Mouse (Mus musculus): ENCODE results near the gene Il1b. TPM values are rescaled to one million over a fixed set of nuclear protein-coding genes. Genes with fewer than 3 reads are reported as not detected.

Il1b gene
- total RNA-seq, 2 experiments from 2014 or later, result 0.25 TPM; not detected in 1

DNA sequence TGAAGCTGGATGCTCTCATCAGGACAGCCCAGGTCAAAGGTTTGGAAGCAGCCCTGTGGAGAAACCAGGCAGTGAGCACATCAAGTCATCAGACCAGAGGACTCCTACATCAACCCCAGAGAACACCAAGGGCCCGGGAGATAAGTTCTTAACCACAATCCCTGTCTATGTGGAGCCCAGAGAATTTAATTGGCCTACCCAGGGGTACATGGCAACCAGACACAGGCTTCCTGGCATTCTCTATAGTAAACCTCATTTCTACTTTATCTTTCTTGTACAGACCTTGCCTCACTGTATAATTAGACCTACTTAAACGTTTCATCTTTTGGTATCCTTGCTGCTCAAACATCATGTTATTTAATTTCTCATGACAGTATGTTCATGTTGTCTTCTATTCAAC is 2.8 kb downstream of the Il1b start:
- no peak for DNase-seq

DNA sequence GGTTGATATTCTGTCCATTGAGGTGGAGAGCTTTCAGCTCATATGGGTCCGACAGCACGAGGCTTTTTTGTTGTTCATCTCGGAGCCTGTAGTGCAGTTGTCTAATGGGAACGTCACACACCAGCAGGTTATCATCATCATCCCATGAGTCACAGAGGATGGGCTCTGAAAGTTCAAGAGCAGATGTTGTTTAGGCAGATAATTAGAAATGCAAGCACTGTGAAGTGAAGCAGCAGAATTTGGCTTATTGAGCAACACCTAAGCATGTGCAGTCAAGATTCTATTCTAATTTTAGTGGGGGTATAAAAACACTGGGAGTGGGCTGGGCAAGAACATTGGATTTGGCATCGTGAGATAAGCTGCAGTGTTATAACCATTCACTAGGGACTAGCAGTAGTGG is 3.7 kb downstream of the Il1b start:
- DNase-seq, result no peak

GRCm38 (mm10) chr2:129360975-129361560 is 9.9 kb downstream of the Il1b start:
- no peak for DNase-seq

GRCm38 (mm10) chr2:129360197-129360596 is 10.7 kb downstream of the Il1b start:
- no peak for DNase-seq

- DNase-seq, result peak; percentile 15
Measured at GRCm38 (mm10) chr2:129338138-129338621, 32.8 kb downstream of the Il1b start.

GRCm38 (mm10) chr2:129333471-129333870 is 37.5 kb downstream of the Il1b start:
- DNase-seq, result no peak

- no peak for DNase-seq
Measured at GRCm38 (mm10) chr2:129330540-129330939, 40.4 kb downstream of the Il1b start.

DNA sequence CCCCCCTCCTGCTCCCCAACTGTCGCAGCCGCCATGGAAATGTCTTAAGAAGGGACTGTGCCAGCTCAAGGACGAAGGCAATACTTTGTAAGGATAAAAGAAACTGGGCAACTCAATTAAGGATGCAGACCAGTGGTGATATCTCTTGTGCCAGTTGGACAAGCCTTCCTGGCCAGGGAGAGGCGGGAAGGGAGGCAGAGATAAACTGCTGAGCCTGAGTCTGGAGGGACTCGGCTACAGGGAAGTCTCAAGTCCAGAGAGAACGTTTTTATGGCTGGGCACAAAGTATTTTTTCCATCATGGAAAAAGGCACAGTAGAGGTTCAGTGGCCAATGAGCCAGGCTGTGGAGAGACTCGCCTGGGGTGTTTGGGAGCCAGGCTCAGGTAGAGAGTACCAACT is 40.9 kb downstream of the Il1b start:
- no peak for DNase-seq

- DNase-seq, result no peak
Measured at GRCm38 (mm10) chr2:129328238-129328637, 42.7 kb downstream of the Il1b start.

GRCm38 (mm10) chr2:129324216-129324615 is 46.7 kb downstream of the Il1b start:
- DNase-seq, result no peak

- no peak for DNase-seq
Measured at GRCm38 (mm10) chr2:129322117-129322635, 48.8 kb downstream of the Il1b start.

- DNase-seq, result no peak
Measured at GRCm38 (mm10) chr2:129320033-129320605, 50.8 kb downstream of the Il1b start.

DNA sequence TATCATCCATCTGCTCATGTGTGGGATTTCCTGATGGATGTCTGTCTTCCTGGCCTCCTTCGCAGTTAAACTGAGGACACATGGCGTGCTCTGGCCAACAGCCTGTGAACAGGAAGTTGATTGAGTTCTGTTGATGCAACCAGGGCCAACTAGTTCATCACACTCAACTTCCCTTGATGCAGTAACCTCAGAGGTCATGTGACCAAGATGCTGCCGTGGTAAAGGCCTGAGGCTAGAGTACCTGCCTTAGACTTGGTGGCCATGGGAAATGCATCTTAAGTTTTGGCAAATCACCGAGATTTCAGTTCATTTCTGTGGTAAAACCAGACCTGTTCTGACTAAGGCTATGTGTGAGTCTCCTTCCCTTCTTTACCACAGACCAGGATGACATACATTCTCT is 55.1 kb downstream of the Il1b start:
- DNase-seq, result no peak

DNA sequence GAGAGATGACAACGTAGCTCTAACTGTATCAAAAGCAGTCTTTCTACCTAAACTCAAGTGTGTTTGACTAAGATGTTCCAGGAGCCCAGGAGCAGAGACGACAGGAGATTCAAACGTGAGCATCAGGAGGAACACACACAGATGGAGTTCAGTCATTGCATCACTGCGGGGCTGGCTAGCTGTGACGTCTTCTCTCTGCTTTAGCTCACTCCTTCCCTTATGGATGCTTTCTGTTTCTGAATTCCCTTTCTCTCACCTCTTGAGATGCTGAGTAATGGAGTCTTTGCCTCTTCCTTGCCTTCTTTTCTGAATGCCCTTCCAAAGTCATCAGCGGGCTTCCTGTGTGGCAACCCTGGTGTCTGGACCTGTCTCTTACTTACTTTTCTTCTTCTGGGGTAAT is 56.1 kb downstream of the Il1b start:
- DNase-seq, result no peak

Other genes with a start within 250 kb of the Il1b start
- gene Chchd5, start 241.4 kb downstream of the Il1b start, total RNA-seq (2021), result 10 to 100 TPM in 1 of 2 experiments, 1 to 10 TPM in 1; 9.6 to 10.6 TPM
- 10 to 100 TPM; 31.3 to 34.4 TPM for gene Slc20a1, start 172.4 kb downstream of the Il1b start, total RNA-seq (2021)
- gene Ckap2l, start 73.9 kb downstream of the Il1b start, total RNA-seq (2021), result 10 to 100 TPM; 37.8 to 45.4 TPM
- gene Il1a, start 61.2 kb downstream of the Il1b start, total RNA-seq (2021), result under 1 TPM in 1 of 2 experiments, not detected in 1; 0.14 TPM
- gene F830045P16Rik, start 165.5 kb upstream of the Il1b start, total RNA-seq (2021), result not detected
- 10 to 100 TPM; 22.4 to 23.0 TPM for gene Sirpa, start 221.7 kb upstream of the Il1b start, total RNA-seq (2021)